Mouse (Mus musculus) spleen, adult 2 months (tissue): ENCODE results near the gene Isg20.

Experiments
- CTCF ChIP-seq: fragments of 200-500 bp; IDR thresholded peaks from 2 replicates; pipeline ENCODE4 v1.5.1; 2011; ENCODE audit warnings: mild to moderate bottlenecking, inconsistent platforms; ENCODE audit not compliant: insufficient read depth, insufficient read length, insufficient replicate concordance; ENCODE audit errors: extremely low read depth
- POLR2A ChIP-seq: fragments of 200-500 bp; IDR thresholded peaks from 2 replicates; pipeline ENCODE4 v1.6.1; 2011; ENCODE audit warnings: low read depth, low read length, inconsistent platforms

DNA sequence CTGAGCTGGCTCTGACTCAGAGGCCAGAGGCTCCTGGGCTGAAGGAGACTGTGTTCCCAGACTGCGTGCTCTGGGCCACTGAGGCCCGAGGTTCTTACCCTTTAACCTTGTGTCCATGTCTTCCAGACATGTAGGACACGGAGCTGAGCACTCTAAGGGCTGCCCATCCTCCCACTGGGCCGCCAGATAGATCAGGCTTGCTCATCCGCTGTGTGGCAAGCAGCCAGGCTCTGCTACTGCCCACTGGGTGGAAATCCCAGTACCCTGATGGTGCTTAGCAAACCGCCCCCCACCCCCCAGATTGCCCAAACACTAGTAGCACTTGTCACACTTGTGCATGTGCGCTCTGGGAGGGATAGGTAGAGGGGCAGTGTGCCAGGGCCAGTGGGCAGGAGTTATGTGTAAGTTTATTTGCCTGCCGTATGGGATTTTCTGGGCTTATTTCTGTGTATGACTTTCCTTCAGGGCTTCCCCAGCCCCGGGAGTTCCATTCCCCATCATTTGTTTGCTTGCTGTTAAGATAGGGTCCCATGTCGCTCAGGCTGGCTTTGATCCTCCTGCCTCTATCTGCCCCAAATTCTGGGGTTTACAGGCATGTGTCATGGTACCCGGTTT, 1.8 kb downstream of the Isg20 start:
- TF ChIP-seq CTCF (no peak), POLR2A (no peak)
